Mouse (Mus musculus): Measurements from ENCODE around the gene Cnp. TPM values are rescaled to one million over a fixed set of nuclear protein-coding genes. Genes with fewer than 3 reads are reported as not detected.
A peak's percentile ranks its signal among the peaks of the same experiment; 100 is the strongest.

Gene Cnp
- polyA plus RNA-seq, 1 experiment from 2014 or later = 57.8 TPM

DNA sequence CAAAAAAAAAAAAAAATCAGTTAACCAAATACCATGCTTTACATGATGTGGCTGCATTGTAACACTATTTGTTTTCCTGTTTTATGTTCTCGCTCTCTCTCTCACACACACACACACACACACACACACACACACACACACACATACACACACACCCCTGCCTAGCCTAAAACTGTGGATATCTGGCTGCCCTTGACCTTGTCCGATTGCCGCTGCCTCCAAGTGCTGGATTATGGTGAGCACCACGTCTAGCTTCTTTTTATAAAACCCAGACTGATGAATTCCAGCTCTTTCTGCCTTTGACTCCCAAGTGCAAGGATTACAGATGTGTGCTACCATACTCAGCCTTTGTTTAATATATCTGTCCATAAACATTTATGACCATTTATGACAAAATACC is 42.8 kb downstream of the Cnp start:
- 85% methylated on average over 4 of the region's 4 CpGs for WGBS

DNA sequence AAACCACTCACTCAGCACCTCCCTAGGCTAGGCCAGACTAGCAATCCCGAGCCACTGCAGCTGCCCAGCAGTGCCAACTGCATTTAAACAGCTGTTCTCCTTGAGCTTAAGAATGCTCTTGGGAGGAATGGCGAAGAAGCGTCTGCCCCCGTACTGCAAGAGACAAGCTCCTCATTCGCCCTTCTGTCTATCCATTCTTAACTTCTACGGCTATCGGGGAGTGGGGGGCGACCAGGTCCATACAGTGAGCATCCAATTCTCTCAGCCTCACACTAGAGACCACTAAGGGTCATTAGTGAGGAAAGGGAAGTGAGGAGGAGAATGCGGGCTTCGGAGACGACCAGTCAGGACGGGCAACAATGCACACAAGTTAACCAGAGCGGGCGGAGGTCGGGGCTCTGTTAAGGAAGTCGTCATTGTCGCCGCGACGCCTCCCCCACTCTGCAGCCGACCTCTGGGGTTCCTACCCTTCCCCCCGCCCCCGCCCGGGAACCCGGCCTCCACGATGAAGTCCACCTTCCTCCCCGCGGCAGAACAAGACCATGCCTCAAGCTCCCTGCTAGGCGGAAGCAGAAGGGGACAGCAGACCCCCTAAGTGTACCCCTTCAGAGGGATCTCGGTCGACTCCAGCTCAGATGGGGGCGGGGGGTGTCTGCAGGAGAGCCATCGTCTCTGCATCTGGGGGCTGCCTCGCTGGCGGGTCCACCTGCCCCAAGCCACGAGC is 44.2 kb downstream of the Cnp start, which contains the start of gene Nkiras2:
TSS of gene Nkiras2 (plus strand) at position 484 of the 724 bp plus-strand sequence.
- H3K9ac ChIP-seq (ENCODE audit: low read depth, low read length) = peak within 1 kb of the TSS; percentile 87
- peak; percentile 71 for ATAC-seq
- H3K4me1 ChIP-seq (ENCODE audit: control insufficient read depth, insufficient read depth, low read length) = peaks cover 24% of the 10 kb centered on the region
- H3K9me3 ChIP-seq (replicated peaks; ENCODE audit: control insufficient read depth, low read length, poor library complexity, severe bottlenecking) = no peaks in the 10 kb centered on the region
- H3K4me3 ChIP-seq (ENCODE audit: low read depth, low read length) = peak within 1 kb of the TSS; percentile 85
- H3K27ac ChIP-seq (ENCODE audit: low read length) = peak within 1 kb of the TSS; percentile 96
- H3K36me3 ChIP-seq (ENCODE audit: control insufficient read depth, insufficient read depth, low read length) = no peaks in the 10 kb centered on the region
- no peaks in the 10 kb centered on the region for H3K27me3 ChIP-seq (ENCODE audit: control insufficient read depth, insufficient read depth, low read depth, low read length)
- H3K4me2 ChIP-seq (ENCODE audit: low read length) = peak within 1 kb of the TSS; percentile 87
- under 1% methylated on average over 36 of the region's 36 CpGs for WGBS

More for the DNA sequence above, 42.8 kb downstream of the Cnp start:
- Histone ChIP-seq H3K4me3 (ENCODE audit: low read depth, low read length) (no peak overlapping the region), H3K27me3 (ENCODE audit: control insufficient read depth, insufficient read depth, low read depth, low read length) (no peaks in the 10 kb centered on the region), H3K36me3 (ENCODE audit: control insufficient read depth, insufficient read depth, low read length) (no peaks in the 10 kb centered on the region), H3K4me2 (ENCODE audit: low read length) (peak overlapping the region; percentile 82; the same call in 1 of the 2 replicates), H3K4me1 (ENCODE audit: control insufficient read depth, insufficient read depth, low read length) (peaks cover 18% of the 10 kb centered on the region), H3K9me3 (replicated peaks; ENCODE audit: control insufficient read depth, low read length, poor library complexity, severe bottlenecking) (no peaks in the 10 kb centered on the region), H3K27ac (ENCODE audit: low read length) (no peak overlapping the region), H3K9ac (ENCODE audit: low read depth, low read length) (no peak overlapping the region)
- ATAC-seq = no peak

GRCm38 (mm10) chr11:100619485-100619975 is 44.8 kb downstream of the Cnp start:
- Histone ChIP-seq H3K9me3 (replicated peaks; ENCODE audit: control insufficient read depth, low read length, poor library complexity, severe bottlenecking) (no peaks in the 10 kb centered on the region), H3K36me3 (ENCODE audit: control insufficient read depth, insufficient read depth, low read length) (no peaks in the 10 kb centered on the region), H3K9ac (ENCODE audit: low read depth, low read length) (peak overlapping the region; percentile 87), H3K27ac (ENCODE audit: low read length) (peak overlapping the region; percentile 96), H3K4me3 (ENCODE audit: low read depth, low read length) (peak overlapping the region; percentile 85), H3K4me2 (ENCODE audit: low read length) (peak overlapping the region; percentile 87), H3K4me1 (ENCODE audit: control insufficient read depth, insufficient read depth, low read length) (peaks cover 29% of the 10 kb centered on the region), H3K27me3 (ENCODE audit: control insufficient read depth, insufficient read depth, low read depth, low read length) (no peaks in the 10 kb centered on the region)
- peak; percentile 97 for ATAC-seq
- WGBS = 0% methylated on average over 40 of the region's 40 CpGs

DNA sequence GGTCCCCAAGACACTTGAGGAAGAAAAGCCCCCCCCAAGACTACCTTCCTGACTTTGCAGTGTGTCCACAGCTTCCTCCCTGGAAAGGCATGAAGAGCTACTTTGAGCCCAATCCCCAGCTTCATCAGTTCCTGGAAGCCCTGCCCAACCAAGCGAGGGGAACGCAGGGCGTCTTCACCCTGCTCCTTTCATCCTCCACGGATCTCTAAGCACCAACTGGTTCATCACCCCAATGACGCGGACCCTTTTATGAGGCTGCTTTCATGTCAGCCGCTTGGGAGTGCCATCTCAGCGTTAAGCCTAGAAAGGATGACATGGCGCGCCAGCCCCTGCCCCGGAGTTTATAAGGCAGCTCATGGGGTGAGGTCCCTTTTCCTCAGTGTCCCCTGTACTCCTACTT is 45.3 kb downstream of the Cnp start, which contains the start of gene Dnajc7:
TSS of gene Dnajc7 (minus strand) at position 187 of the 400 bp plus-strand sequence.
- H3K4me1 ChIP-seq (ENCODE audit: control insufficient read depth, insufficient read depth, low read length) = peaks cover 29% of the 10 kb centered on the region
- WGBS = under 1% methylated on average over 11 of the region's 11 CpGs
- no peaks in the 10 kb centered on the region for H3K27me3 ChIP-seq (ENCODE audit: control insufficient read depth, insufficient read depth, low read depth, low read length)
- peak within 1 kb of the TSS; percentile 87 for H3K9ac ChIP-seq (ENCODE audit: low read depth, low read length)
- ATAC-seq = peak; percentile 13; the same call in 1 of the 2 replicates
- no peaks in the 10 kb centered on the region for H3K36me3 ChIP-seq (ENCODE audit: control insufficient read depth, insufficient read depth, low read length)
- peak within 1 kb of the TSS; percentile 96 for H3K27ac ChIP-seq (ENCODE audit: low read length)
- H3K4me3 ChIP-seq (ENCODE audit: low read depth, low read length) = peak within 1 kb of the TSS; percentile 85
- no peaks in the 10 kb centered on the region for H3K9me3 ChIP-seq (replicated peaks; ENCODE audit: control insufficient read depth, low read length, poor library complexity, severe bottlenecking)
- H3K4me2 ChIP-seq (ENCODE audit: low read length) = peak within 1 kb of the TSS; percentile 87

DNA sequence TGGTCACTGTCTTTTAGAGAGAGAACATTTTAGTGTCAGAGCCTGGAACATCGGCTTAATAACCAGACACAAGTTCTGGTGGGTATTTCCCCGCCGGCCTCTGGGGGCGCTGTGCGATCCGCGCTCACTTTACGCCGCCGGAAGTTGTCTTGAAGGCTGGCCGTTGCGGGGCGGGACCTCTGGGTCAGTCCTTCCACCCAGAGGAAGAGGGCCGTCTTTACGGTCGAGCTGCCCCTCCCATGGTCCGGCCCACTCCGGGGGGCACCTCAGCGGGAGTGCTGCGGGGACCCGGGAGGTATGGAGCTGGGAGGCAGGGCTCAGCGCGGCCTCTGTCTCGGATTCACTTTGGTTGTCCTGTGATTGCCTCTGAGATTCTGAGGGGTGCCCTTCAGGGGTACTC is 48.0 kb downstream of the Cnp start:
- Histone ChIP-seq H3K4me3 (ENCODE audit: low read depth, low read length) (peak overlapping the region; percentile 61), H3K27ac (ENCODE audit: low read length) (peak overlapping the region; percentile 85), H3K9ac (ENCODE audit: low read depth, low read length) (peak overlapping the region; percentile 75), H3K36me3 (ENCODE audit: control insufficient read depth, insufficient read depth, low read length) (0 out of 2 replicates have a peak, but pooled peaks cover 2% of the 10 kb centered on the region), H3K4me2 (ENCODE audit: low read length) (peak overlapping the region; percentile 76), H3K27me3 (ENCODE audit: control insufficient read depth, insufficient read depth, low read depth, low read length) (no peaks in the 10 kb centered on the region), H3K9me3 (replicated peaks; ENCODE audit: control insufficient read depth, low read length, poor library complexity, severe bottlenecking) (no peaks in the 10 kb centered on the region), H3K4me1 (ENCODE audit: control insufficient read depth, insufficient read depth, low read length) (peaks cover 26% of the 10 kb centered on the region)
- ATAC-seq = peak; percentile 49
- under 1% methylated on average over 24 of the region's 24 CpGs for WGBS

GRCm38 (mm10) chr11:100623867-100624266 is 49.2 kb downstream of the Cnp start:
- Histone ChIP-seq H3K36me3 (ENCODE audit: control insufficient read depth, insufficient read depth, low read length) (0 out of 2 replicates have a peak, but pooled peaks cover 2% of the 10 kb centered on the region), H3K27ac (ENCODE audit: low read length) (no peak overlapping the region), H3K9me3 (replicated peaks; ENCODE audit: control insufficient read depth, low read length, poor library complexity, severe bottlenecking) (no peaks in the 10 kb centered on the region), H3K4me2 (ENCODE audit: low read length) (peak overlapping the region; percentile 76), H3K9ac (ENCODE audit: low read depth, low read length) (no peak overlapping the region), H3K4me1 (ENCODE audit: control insufficient read depth, insufficient read depth, low read length) (peaks cover 19% of the 10 kb centered on the region), H3K4me3 (ENCODE audit: low read depth, low read length) (no peak overlapping the region), H3K27me3 (ENCODE audit: control insufficient read depth, insufficient read depth, low read depth, low read length) (no peaks in the 10 kb centered on the region)
- ATAC-seq = no peak
- 53% methylated on average over 5 of the region's 5 CpGs for WGBS

DNA sequence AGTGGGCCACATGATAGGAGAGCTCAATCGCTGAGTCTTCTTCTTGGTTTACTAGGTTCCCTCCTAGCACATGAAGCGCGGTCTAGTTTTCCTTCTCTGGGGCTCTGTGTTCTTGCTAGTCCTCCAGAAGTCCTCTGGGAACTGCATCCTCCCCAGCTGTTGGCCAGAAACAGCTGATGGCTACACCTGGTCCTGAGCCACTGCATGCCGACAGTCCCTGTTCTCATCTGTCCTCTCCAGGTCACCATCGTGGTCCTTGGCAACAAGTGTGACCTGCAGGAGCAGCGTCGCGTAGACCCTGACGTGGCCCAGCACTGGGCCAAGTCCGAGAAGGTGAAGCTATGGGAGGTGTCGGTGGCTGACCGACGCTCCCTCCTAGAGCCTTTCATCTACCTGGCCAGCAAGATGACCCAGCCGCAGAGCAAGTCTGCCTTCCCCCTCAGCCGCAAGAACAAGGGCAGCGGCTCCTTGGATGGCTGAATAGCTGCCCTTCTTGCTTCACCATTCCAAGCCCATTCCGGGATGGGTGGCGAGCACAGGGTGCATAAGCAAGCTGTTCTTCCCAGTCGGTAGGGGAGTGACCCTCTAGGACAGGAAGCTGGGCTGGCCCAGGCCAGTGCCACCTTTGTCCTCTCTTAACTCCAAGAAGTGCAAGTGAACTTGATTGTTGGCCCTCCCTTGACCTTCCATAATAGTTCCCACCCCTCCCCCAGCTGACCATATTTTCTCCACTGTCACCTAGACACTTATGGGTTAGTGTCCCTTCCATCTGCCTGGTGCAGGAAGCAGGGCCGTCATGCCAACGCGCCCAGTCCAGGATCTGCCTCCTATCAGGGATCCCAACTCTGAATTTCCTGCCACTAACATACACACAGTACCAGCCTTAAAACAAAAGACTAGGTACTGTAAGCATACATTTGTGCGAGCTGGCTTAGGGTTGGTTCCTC is 51.3 kb downstream of the Cnp start:
- no peaks in the 10 kb centered on the region for H3K9me3 ChIP-seq (replicated peaks; ENCODE audit: control insufficient read depth, low read length, poor library complexity, severe bottlenecking)

GRCm38 (mm10) chr11:100626701-100627195 is 52.0 kb downstream of the Cnp start:
- H3K4me1 ChIP-seq (ENCODE audit: control insufficient read depth, insufficient read depth, low read length) = peaks cover 14% of the 10 kb centered on the region
- 27% methylated on average over 9 of the region's 9 CpGs for WGBS
- 0 out of 2 replicates have a peak, but pooled peaks cover 2% of the 10 kb centered on the region for H3K36me3 ChIP-seq (ENCODE audit: control insufficient read depth, insufficient read depth, low read length)
- H3K27me3 ChIP-seq (ENCODE audit: control insufficient read depth, insufficient read depth, low read depth, low read length) = no peaks in the 10 kb centered on the region
- no peak overlapping the region for H3K4me2 ChIP-seq (ENCODE audit: low read length)
- no peak for ATAC-seq
- H3K9me3 ChIP-seq (replicated peaks; ENCODE audit: control insufficient read depth, low read length, poor library complexity, severe bottlenecking) = no peaks in the 10 kb centered on the region
- H3K4me3 ChIP-seq (ENCODE audit: low read depth, low read length) = no peak overlapping the region
- no peak overlapping the region for H3K27ac ChIP-seq (ENCODE audit: low read length)
- H3K9ac ChIP-seq (ENCODE audit: low read depth, low read length) = no peak overlapping the region

More for the DNA sequence above, 51.3 kb downstream of the Cnp start:
- ATAC-seq = no peak
- Histone ChIP-seq H3K27ac (ENCODE audit: low read length) (no peak overlapping the region), H3K4me2 (ENCODE audit: low read length) (no peak overlapping the region), H3K4me3 (ENCODE audit: low read depth, low read length) (no peak overlapping the region), H3K36me3 (ENCODE audit: control insufficient read depth, insufficient read depth, low read length) (0 out of 2 replicates have a peak, but pooled peaks cover 2% of the 10 kb centered on the region), H3K9ac (ENCODE audit: low read depth, low read length) (no peak overlapping the region), H3K27me3 (ENCODE audit: control insufficient read depth, insufficient read depth, low read depth, low read length) (no peaks in the 10 kb centered on the region), H3K4me1 (ENCODE audit: control insufficient read depth, insufficient read depth, low read length) (peaks cover 14% of the 10 kb centered on the region)
- WGBS = 93% methylated on average over 23 of the region's 23 CpGs
